Mouse (Mus musculus): ENCODE measurements at regions not wholly inside any gene's neighbourhood (a gene's known extent, or its start where the extent isn't known, plus 50 kb on each side); places are given as distances from the start of the nearest gene placed in this dataset.

- TF ChIP-seq CTCF (IDR thresholded peaks at IDR 0.05; ENCODE audit: extremely low read depth, insufficient read depth, insufficient read length, insufficient replicate concordance) (no peak), POLR2A (IDR thresholded peaks at IDR 0.05; ENCODE audit: low read depth, low read length) (no peak)
Measured at GRCm38 (mm10) chr10:19126922-19127321, 111.5 kb upstream of the Tnfaip3 start.

Data from spleen, adult 2 months (tissue).